Mouse (Mus musculus) bone marrow macrophage, adult 2 months (primary cell): ENCODE measurements at regions not wholly inside any gene's neighbourhood (a gene's known extent, or its start where the extent isn't known, plus 50 kb on each side); places are given as distances from the start of the nearest gene placed in this dataset.

Experiments
- CTCF ChIP-seq: IDR thresholded peaks from 2 replicates; pipeline ENCODE4 v1.5.1; 2012; ENCODE audit warnings: low read depth, mild to moderate bottlenecking, low read length, moderate library complexity
- POLR2A ChIP-seq: IDR thresholded peaks from 2 replicates; pipeline ENCODE4 v1.6.1; 2012; ENCODE audit warnings: mild to moderate bottlenecking, low read depth, low read length, borderline replicate concordance

- TF ChIP-seq CTCF: no peak
- TF ChIP-seq POLR2A: no peak
Measured at GRCm38 (mm10) chr13:97625391-97625790, 135.0 kb downstream of the Gm10260 start.
